Mouse (Mus musculus) erythroblast, embryonic 14.5 days (primary cell): ENCODE results near the gene Gm49661.

ENCODE experiments used
- GATA1 ChIP-seq: IDR thresholded peaks from 2 replicates; pipeline ENCODE4 v1.6.1; 2012; ENCODE audit warnings: low read length, inconsistent platforms, mixed read lengths
- TAL1 ChIP-seq: IDR thresholded peaks from 3 replicates; pipeline ENCODE4 v1.6.1; 2012; ENCODE audit warnings: low read length, inconsistent platforms, mixed read lengths

GRCm38 (mm10) chr8:84967532-84968304, 1.5 kb downstream of the Gm49661 start:
- no peak for TF ChIP-seq GATA1
- TF ChIP-seq TAL1: peak; percentile 56
